Mouse (Mus musculus) intestine, embryonic 16.5 days (tissue): ENCODE data around the gene Padi4. TPM values are rescaled to one million over a fixed set of nuclear protein-coding genes. Genes with fewer than 3 reads are reported as not detected.

Experiments
- ATAC-seq: fragments of 200-750 bp; cut with Nextera tagmentation; 2 replicates; pipeline ENCODE4 v1.8.0; 2017; ENCODE audit warnings: moderate TSS enrichment, moderate library complexity
- H3K27ac ChIP-seq: fragments of 300-500 bp; sonication (generic); 2 replicates; pipeline ENCODE4 v1.5.1; 2014; ENCODE audit warnings: mild to moderate bottlenecking, low read length
- H3K27me3 ChIP-seq: fragments of 300-500 bp; sonication (generic); replicated peaks from 2 replicates; pipeline ENCODE4 v1.6.1; 2014; ENCODE audit warnings: low read length, control low read depth, mixed read lengths; ENCODE audit not compliant: control insufficient read depth, insufficient read depth
- H3K36me3 ChIP-seq: fragments of 300-500 bp; sonication (generic); 2 replicates; pipeline ENCODE4 v1.6.1; 2014; ENCODE audit warnings: low read length, control low read depth; ENCODE audit not compliant: control insufficient read depth, insufficient read depth
- H3K4me1 ChIP-seq: fragments of 300-500 bp; sonication (generic); 2 replicates; pipeline ENCODE4 v1.6.1; 2014; ENCODE audit warnings: low read length, control low read depth, mixed read lengths; ENCODE audit not compliant: control insufficient read depth, insufficient read depth
- H3K4me2 ChIP-seq: fragments of 300-500 bp; sonication (generic); 2 replicates; pipeline ENCODE4 v1.6.1; 2014; ENCODE audit warnings: low read depth, low read length, control low read depth
- H3K4me3 ChIP-seq: fragments of 300-500 bp; sonication (generic); 2 replicates; pipeline ENCODE4 v1.5.1; 2014; ENCODE audit warnings: mild to moderate bottlenecking, low read length
- H3K9ac ChIP-seq: fragments of 300-500 bp; sonication (generic); 2 replicates; pipeline ENCODE4 v1.6.1; 2014; ENCODE audit warnings: low read depth, low read length
- H3K9me3 ChIP-seq: fragments of 300-500 bp; sonication (generic); 2 replicates; pipeline ENCODE4 v1.6.1; 2016; ENCODE audit warnings: low read length, control low read depth; ENCODE audit not compliant: control insufficient read depth
- WGBS: fragments of 180-500 bp; shearing (Covaris S2); extraction: QIAGEN DNeasy Blood & Tissue Kit; methylation state at CpG from one replicate; pipeline ENCODE4 v1.1.7; 2014; 5-methylcytosine and 5-hydroxymethylcytosine counted together
- polyA plus RNA-seq: library from polyadenylated mRNA; unstranded; fragments of >200 nt; fragmentation: Nextera tagmentation; extraction: Ambion mirVana; gene quantifications from 2 replicates; pipeline ENCODE4 v1.2.1, GENCODE M21; 2015

Gene Padi4
- polyA plus RNA-seq, 1 experiment from 2014 or later = 4.4 TPM

GRCm38 (mm10) chr4:140789983-140790382, 15.9 kb upstream of the Padi4 start:
- ATAC-seq = no peak

DNA sequence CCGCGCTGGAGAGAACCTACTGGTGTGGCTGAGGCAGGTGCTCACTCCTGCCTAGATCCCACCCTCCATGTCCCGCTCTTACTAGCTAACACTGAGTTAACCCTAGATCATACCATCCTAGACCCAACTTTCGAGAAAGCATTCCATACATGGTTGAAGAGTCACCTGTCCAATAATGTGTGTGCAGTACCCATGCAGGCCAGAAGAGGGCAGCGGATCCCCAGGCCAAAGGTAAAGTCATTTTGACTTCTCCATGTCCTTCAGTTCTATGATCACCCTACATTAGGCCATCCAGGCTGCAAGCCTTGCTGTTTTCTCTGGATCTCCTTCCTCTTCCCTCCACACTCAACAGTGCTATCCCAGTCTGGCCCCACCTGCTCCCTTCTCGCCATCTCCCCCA, 14.9 kb upstream of the Padi4 start:
- no peaks in the 10 kb centered on the region for H3K27me3 ChIP-seq
- no peak overlapping the region for H3K9ac ChIP-seq
- peaks cover 8% of the 10 kb centered on the region; the same call in 1 of the 2 replicates for H3K4me1 ChIP-seq
- 49% methylated on average over 6 of the region's 6 CpGs for WGBS
- no peak overlapping the region for H3K27ac ChIP-seq
- no peaks in the 10 kb centered on the region for H3K9me3 ChIP-seq
- ATAC-seq = 0 out of 2 replicates have a peak, but pooled peaks have one; percentile 27
- H3K4me3 ChIP-seq = no peak overlapping the region
- H3K36me3 ChIP-seq = no peaks in the 10 kb centered on the region
- H3K4me2 ChIP-seq = no peak overlapping the region

More at GRCm38 (mm10) chr4:140789983-140790382, 15.9 kb upstream of the Padi4 start:
- Histone ChIP-seq H3K27ac (no peak overlapping the region), H3K4me1 (peaks cover 8% of the 10 kb centered on the region; the same call in 1 of the 2 replicates), H3K4me2 (no peak overlapping the region), H3K9ac (no peak overlapping the region), H3K4me3 (no peak overlapping the region), H3K36me3 (no peaks in the 10 kb centered on the region), H3K9me3 (no peaks in the 10 kb centered on the region), H3K27me3 (no peaks in the 10 kb centered on the region)
- WGBS = 77% methylated on average over 4 of the region's 4 CpGs

GRCm38 (mm10) chr4:140788264-140788663, 14.2 kb upstream of the Padi4 start:
- peaks cover 8% of the 10 kb centered on the region; the same call in 1 of the 2 replicates for H3K4me1 ChIP-seq
- no peak for ATAC-seq
- 85% methylated on average over 6 of the region's 6 CpGs for WGBS
- H3K27me3 ChIP-seq = no peaks in the 10 kb centered on the region
- no peak overlapping the region for H3K9ac ChIP-seq
- H3K27ac ChIP-seq = no peak overlapping the region
- no peaks in the 10 kb centered on the region for H3K36me3 ChIP-seq
- H3K9me3 ChIP-seq = no peaks in the 10 kb centered on the region
- H3K4me3 ChIP-seq = no peak overlapping the region
- H3K4me2 ChIP-seq = no peak overlapping the region

DNA sequence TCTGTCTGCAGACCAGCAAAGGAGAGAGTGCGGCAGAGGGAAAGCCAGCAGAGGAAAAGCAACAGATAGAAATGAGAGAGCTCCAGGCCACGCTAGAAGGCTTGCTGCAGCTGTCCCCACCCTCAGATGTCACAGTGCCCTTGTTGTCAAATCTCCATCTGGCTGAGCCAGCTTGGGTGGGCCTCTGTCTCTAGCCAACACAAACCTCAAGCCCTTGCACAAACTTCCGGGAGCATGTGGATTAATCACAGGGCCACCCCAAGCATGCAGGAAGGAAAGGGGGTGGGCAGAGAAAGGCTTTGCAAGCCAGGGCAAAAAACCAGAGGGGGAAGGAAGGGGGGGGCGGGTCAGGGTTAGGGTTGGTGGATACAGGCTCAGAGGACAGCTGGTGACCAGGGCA, 13.4 kb upstream of the Padi4 start:
- no peak overlapping the region for H3K4me3 ChIP-seq
- no peaks in the 10 kb centered on the region for H3K9me3 ChIP-seq
- WGBS = 60% methylated on average over 4 of the region's 4 CpGs
- H3K4me1 ChIP-seq = peaks cover 8% of the 10 kb centered on the region; the same call in 1 of the 2 replicates
- no peak overlapping the region for H3K27ac ChIP-seq
- no peak overlapping the region for H3K9ac ChIP-seq
- H3K36me3 ChIP-seq = no peaks in the 10 kb centered on the region
- no peak for ATAC-seq
- H3K27me3 ChIP-seq = no peaks in the 10 kb centered on the region
- H3K4me2 ChIP-seq = no peak overlapping the region

DNA sequence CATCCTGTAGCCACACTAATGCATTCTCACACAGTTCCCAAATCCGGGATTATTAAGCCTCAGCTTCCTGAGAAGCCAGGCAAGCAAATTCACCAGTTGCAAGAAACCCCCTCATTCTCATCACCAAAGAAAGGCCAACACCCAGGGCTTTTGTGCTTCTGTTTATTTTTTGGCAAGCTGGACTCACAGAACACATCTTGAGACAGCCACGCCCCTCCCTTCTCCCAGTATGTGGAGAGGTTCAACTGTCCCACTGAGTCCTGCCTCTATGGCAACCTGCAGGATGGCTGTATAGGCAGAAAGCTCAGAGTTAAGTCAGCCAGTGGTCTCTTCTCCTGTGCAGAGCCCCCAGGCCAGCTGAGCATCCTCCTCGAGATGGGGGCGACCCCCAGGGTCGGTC, 11.2 kb upstream of the Padi4 start:
- H3K36me3 ChIP-seq = no peaks in the 10 kb centered on the region
- no peaks in the 10 kb centered on the region for H3K9me3 ChIP-seq
- whole genome bisulfite sequencing = 86% methylated on average over 5 of the region's 5 CpGs
- H3K27me3 ChIP-seq = no peaks in the 10 kb centered on the region
- H3K4me1 ChIP-seq = peaks cover 7% of the 10 kb centered on the region; the same call in 1 of the 2 replicates
- H3K4me2 ChIP-seq = no peak overlapping the region
- no peak overlapping the region for H3K4me3 ChIP-seq
- no peak overlapping the region for H3K27ac ChIP-seq
- H3K9ac ChIP-seq = no peak overlapping the region
- ATAC-seq = no peak

- no peaks in the 10 kb centered on the region for H3K9me3 ChIP-seq
- ATAC-seq = no peak
- H3K4me1 ChIP-seq = no peaks in the 10 kb centered on the region
- no peaks in the 10 kb centered on the region for H3K27me3 ChIP-seq
- WGBS = 94% methylated on average over 9 of the region's 9 CpGs
- H3K4me2 ChIP-seq = no peak overlapping the region
- no peak overlapping the region for H3K4me3 ChIP-seq
- H3K36me3 ChIP-seq = no peaks in the 10 kb centered on the region
- no peak overlapping the region for H3K9ac ChIP-seq
- no peak overlapping the region for H3K27ac ChIP-seq
Measured at GRCm38 (mm10) chr4:140784292-140784945, 10.4 kb upstream of the Padi4 start.

- H3K27ac ChIP-seq = no peak overlapping the region
Measured at GRCm38 (mm10) chr4:140782821-140783220, 8.8 kb upstream of the Padi4 start.

DNA sequence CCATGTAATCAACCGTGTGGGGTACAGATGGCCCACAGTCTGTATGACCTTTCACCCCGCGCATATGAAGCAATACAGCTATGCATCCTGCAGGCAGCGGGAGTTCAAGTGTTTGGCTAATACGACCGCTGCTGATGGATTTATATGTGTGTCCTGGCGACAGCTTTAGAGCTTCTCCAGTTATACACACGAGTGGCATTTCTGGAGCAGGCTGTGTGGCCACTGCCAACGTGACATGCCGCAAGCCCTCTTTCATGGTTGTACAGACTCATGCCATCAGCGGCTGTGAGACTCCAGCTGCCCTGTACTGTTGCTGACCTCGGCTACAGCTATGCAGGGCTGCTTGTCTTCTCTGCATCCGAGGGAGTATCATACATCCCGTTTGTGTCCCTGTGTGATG, 6.5 kb upstream of the Padi4 start:
- Histone ChIP-seq H3K9ac (no peak overlapping the region), H3K36me3 (no peaks in the 10 kb centered on the region), H3K4me3 (no peak overlapping the region), H3K9me3 (no peaks in the 10 kb centered on the region), H3K4me2 (no peak overlapping the region), H3K27me3 (no peaks in the 10 kb centered on the region), H3K4me1 (no peaks in the 10 kb centered on the region), H3K27ac (no peak overlapping the region)
- ATAC-seq = no peak; the same call in 1 of the 2 replicates
- WGBS = 70% methylated on average over 14 of the region's 14 CpGs

More at GRCm38 (mm10) chr4:140782821-140783220, 8.8 kb upstream of the Padi4 start:
- ATAC-seq = no peak
- Histone ChIP-seq H3K9ac (no peak overlapping the region), H3K9me3 (no peaks in the 10 kb centered on the region), H3K36me3 (no peaks in the 10 kb centered on the region), H3K4me3 (no peak overlapping the region), H3K4me1 (no peaks in the 10 kb centered on the region), H3K4me2 (no peak overlapping the region), H3K27me3 (no peaks in the 10 kb centered on the region)
- 78% methylated on average over 9 of the region's 9 CpGs for WGBS

GRCm38 (mm10) chr4:140779803-140780397, 5.9 kb upstream of the Padi4 start:
- 28% methylated on average over 19 of the region's 19 CpGs for WGBS
- H3K27me3 ChIP-seq = no peaks in the 10 kb centered on the region
- no peak overlapping the region for H3K4me2 ChIP-seq
- ATAC-seq = peak; percentile 91
- H3K9me3 ChIP-seq = no peaks in the 10 kb centered on the region
- H3K4me1 ChIP-seq = no peaks in the 10 kb centered on the region
- no peaks in the 10 kb centered on the region for H3K36me3 ChIP-seq
- no peak overlapping the region for H3K27ac ChIP-seq
- H3K4me3 ChIP-seq = no peak overlapping the region
- H3K9ac ChIP-seq = no peak overlapping the region
